Mouse (Mus musculus): ENCODE data around the gene Usp30. TPM values are rescaled to one million over a fixed set of nuclear protein-coding genes. Genes with fewer than 3 reads are reported as not detected.

The Usp30 gene
- polyA plus RNA-seq, 1 experiment from 2014 or later, result 12.9 TPM

DNA sequence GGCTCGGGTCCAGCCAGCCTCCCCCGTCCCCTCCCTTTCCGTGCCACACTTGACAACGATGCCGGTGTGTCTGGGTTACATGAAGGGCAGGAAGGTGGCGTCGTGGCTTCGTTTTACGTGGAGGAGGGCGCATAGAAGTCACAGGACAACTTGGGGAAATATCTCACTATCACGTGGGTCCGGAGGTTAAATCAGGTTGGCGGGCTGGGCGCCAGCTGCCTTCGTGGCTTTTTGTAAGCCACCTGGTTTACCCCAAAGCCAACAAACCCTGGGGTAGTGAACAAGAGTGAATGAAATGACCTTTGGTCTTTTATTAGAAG is 66.2 kb downstream of the Usp30 start:
- under 1% methylated on average over 15 of the region's 15 CpGs for whole genome bisulfite sequencing
- H3K4me3 ChIP-seq, result peak overlapping the region; percentile 82
- H3K27ac ChIP-seq (replicated peaks), result peak overlapping the region; percentile 81
- H3K4me1 ChIP-seq, result peaks cover 60% of the 10 kb centered on the region
- no peaks in the 10 kb centered on the region for H3K27me3 ChIP-seq (replicated peaks; ENCODE audit: low read depth, poor library complexity, severe bottlenecking)
- H3K9me3 ChIP-seq, result no peaks in the 10 kb centered on the region
- H3K36me3 ChIP-seq (replicated peaks), result peaks cover 44% of the 10 kb centered on the region
- DNase-seq (ENCODE audit: low spot score), result no peak

DNA sequence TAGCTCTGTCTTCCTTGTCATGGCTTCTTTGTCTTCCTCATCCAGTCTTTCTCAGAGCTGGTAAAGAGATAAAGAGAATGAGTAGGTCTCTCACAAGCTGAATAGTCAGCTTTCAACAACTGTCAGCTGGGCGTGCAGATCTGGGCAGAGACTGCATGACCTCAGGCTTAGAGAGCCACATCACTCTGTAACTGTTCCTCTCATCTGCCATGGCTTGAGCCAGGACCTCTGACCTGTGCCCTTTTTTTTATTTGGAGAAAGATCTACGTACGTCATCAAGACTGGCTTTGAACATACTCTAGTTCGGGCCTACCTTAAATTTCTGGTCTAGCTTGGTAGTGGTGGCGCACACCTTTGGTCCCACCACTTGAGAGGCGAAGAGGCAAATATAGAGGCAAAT is 67.6 kb downstream of the Usp30 start:
- no peak for DNase-seq (ENCODE audit: low spot score)
- Histone ChIP-seq H3K36me3 (replicated peaks) (peaks cover 55% of the 10 kb centered on the region), H3K4me1 (peaks cover 49% of the 10 kb centered on the region), H3K27ac (replicated peaks) (no peak overlapping the region), H3K9me3 (no peaks in the 10 kb centered on the region), H3K27me3 (replicated peaks; ENCODE audit: low read depth, poor library complexity, severe bottlenecking) (no peaks in the 10 kb centered on the region), H3K4me3 (0 out of 2 replicates have a peak overlapping the region, but pooled peaks have one; percentile 82)
- WGBS, result 78% methylated on average over 6 of the region's 6 CpGs

DNA sequence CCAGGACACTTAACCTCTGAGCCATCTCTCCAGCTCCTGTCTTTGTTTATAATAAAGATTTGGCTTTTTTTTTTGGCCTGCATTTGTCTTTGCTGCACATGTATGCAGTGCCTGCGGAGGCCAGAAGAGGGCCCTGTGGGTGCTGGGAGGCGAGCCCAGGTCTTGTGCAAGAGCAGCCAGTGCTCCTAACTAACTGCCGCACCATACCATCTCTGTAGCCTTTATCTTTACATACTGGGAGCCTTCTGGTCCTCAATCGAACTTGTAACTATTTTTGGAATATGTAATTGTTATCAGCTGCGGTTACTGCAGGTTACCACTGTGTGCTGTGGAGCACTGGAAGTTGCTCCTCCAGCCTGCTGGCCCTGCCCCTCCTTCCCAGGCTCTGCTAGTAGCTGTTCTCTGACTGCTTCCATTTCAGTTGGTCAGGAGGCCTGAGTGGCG is 68.9 kb downstream of the Usp30 start:
- Histone ChIP-seq H3K27ac (replicated peaks) (no peak overlapping the region; the same call in 1 of the 2 replicates), H3K4me1 (peaks cover 52% of the 10 kb centered on the region), H3K9me3 (no peaks in the 10 kb centered on the region), H3K4me3 (no peak overlapping the region), H3K36me3 (replicated peaks) (peaks cover 68% of the 10 kb centered on the region), H3K27me3 (replicated peaks; ENCODE audit: low read depth, poor library complexity, severe bottlenecking) (no peaks in the 10 kb centered on the region)
- DNase-seq (ENCODE audit: low spot score), result peak; percentile 58
- WGBS, result 51% methylated on average over 6 of the region's 6 CpGs

DNA sequence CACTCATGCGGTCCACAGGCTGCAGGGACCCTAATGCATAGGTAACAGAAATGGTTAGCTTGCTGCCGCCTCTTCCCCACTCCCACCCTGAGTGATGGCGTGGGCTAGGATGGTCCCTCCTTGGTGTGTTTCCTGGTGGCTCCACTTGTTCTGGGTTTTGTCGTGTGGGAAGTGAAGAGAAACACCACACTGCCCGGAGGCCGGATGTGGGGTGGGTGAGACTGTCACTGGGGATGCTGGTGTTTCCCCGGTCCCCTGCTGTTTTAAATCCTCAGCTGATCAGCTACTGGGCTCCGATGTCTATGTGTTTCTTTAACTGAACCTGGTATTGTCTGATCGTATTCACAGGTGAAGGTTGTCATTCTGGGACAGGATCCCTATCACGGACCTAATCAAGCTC is 70.3 kb downstream of the Usp30 start:
- H3K27ac ChIP-seq (replicated peaks), result no peak overlapping the region
- no peak for DNase-seq (ENCODE audit: low spot score)
- peaks cover 81% of the 10 kb centered on the region for H3K36me3 ChIP-seq (replicated peaks)
- WGBS, result 89% methylated on average over 10 of the region's 10 CpGs
- no peaks in the 10 kb centered on the region for H3K9me3 ChIP-seq
- H3K27me3 ChIP-seq (replicated peaks; ENCODE audit: low read depth, poor library complexity, severe bottlenecking), result no peaks in the 10 kb centered on the region
- no peak overlapping the region for H3K4me3 ChIP-seq
- peaks cover 49% of the 10 kb centered on the region for H3K4me1 ChIP-seq

DNA sequence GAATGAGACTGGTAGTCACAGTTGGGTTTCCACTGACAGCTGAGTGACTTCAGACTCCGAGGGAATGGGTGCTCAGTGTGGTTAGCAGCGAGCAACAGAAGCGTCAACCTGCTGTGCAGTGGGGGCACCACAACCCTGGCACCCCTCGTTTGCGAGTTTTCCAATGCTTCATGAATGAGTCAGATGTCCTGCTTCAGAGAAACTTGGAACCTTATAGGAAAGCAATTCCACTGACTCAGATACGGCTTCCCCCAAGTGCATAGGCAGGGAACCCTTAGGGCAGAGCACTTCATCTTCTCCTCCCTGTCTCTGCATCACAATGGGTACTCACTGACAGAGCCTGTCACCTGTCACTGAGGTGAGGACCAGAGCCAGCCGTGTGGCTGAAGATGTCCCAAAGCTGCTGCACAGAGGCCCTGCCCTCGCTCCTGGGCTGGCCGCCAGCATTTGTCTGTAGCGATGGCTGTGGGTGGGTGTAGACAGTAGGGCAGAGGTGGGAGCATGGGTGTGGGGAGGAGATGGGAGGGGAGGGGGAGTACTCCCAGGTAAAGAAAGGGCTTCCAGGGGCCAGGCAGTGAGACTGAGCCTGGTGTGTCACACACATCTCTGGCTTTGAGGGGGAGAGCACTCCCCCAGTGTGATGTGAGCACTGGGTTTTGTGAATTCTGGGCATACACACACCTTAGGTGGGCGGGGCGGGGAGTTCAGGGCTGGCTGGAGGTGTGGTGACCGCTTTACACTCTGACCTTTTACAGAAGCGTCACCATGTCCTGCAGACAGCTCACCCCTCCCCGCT is 72.4 kb downstream of the Usp30 start:
- H3K27ac ChIP-seq (replicated peaks), result no peak overlapping the region
- peaks cover 32% of the 10 kb centered on the region for H3K4me1 ChIP-seq
- H3K9me3 ChIP-seq, result no peaks in the 10 kb centered on the region
- H3K4me3 ChIP-seq, result no peak overlapping the region
- H3K27me3 ChIP-seq (replicated peaks; ENCODE audit: low read depth, poor library complexity, severe bottlenecking), result no peaks in the 10 kb centered on the region
- DNase-seq (ENCODE audit: low spot score), result no peak
- H3K36me3 ChIP-seq (replicated peaks), result peaks cover 78% of the 10 kb centered on the region
- 87% methylated on average over 15 of the region's 15 CpGs for WGBS

DNA sequence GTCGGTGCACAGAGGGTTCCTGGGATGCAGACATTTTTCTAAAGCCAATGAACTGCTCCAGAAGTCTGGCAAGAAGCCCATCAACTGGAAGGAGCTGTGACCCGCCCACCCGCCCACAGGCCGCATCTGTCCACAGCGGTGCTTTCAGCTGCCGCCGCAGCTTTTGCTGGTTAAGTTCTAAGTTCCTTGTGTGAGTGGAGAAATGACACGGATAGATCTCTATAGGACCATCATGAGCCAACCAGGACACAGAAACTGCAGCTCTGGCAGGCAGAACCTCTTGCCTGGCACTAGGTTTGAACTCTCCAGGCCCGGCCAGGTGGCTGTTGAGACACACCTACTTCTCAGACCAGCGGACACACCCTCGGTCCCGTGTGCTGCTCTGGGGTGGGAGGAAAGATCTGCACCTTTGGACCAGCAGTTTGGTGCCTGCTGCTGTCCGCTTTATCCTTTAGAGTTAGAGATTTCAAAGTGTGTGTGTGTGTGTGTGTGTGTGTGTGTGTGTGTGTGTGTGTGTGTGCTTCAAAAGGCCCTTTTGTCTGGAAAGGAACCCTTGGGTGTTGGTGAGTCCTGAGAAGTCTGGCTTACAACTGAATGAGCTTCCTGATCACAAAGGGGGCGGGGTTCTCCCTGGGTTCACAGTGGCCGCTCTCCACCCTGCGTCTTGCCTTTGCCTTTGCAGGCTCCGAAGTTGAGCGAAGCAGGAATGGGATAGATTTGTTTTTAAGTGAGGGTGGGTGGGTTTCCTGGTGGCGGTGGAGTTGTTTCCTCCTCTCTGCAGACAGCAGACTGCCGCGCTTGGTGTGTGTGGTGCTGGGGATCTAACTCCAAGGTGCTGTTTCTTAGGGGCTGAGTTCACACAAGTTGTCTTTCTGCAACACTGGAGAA is 73.3 kb downstream of the Usp30 start:
- Histone ChIP-seq H3K4me1 (peaks cover 27% of the 10 kb centered on the region), H3K4me3 (no peak overlapping the region), H3K9me3 (no peaks in the 10 kb centered on the region), H3K27me3 (replicated peaks; ENCODE audit: low read depth, poor library complexity, severe bottlenecking) (no peaks in the 10 kb centered on the region), H3K36me3 (replicated peaks) (peaks cover 70% of the 10 kb centered on the region), H3K27ac (replicated peaks) (no peak overlapping the region)
- WGBS, result 85% methylated on average over 21 of the region's 21 CpGs
- DNase-seq (ENCODE audit: low spot score), result no peak

DNA sequence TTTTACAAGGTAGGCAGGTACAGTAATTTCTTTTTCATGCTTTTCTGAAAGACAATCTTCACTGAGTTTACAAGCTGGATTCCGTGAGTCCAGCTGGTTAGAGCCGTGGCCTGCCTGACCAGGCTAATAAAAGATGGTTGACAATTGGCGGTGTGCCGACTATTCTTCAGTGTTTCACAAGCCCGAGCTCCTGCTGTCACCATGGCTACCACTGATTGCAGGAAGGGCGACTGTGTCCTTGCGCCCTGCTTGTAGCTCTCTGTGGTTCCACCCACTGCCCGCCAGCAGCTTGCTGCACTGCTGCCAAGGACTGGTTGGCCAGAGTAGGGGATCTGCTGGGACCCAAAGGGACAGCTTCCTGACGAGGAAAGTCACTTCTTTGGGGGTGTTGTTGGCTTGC is 73.9 kb downstream of the Usp30 start:
- Histone ChIP-seq H3K27ac (replicated peaks) (no peak overlapping the region), H3K4me1 (peaks cover 27% of the 10 kb centered on the region), H3K9me3 (no peaks in the 10 kb centered on the region), H3K27me3 (replicated peaks; ENCODE audit: low read depth, poor library complexity, severe bottlenecking) (no peaks in the 10 kb centered on the region), H3K4me3 (no peak overlapping the region), H3K36me3 (replicated peaks) (peaks cover 63% of the 10 kb centered on the region)
- 71% methylated on average over 9 of the region's 9 CpGs for WGBS
- no peak for DNase-seq (ENCODE audit: low spot score)

DNA sequence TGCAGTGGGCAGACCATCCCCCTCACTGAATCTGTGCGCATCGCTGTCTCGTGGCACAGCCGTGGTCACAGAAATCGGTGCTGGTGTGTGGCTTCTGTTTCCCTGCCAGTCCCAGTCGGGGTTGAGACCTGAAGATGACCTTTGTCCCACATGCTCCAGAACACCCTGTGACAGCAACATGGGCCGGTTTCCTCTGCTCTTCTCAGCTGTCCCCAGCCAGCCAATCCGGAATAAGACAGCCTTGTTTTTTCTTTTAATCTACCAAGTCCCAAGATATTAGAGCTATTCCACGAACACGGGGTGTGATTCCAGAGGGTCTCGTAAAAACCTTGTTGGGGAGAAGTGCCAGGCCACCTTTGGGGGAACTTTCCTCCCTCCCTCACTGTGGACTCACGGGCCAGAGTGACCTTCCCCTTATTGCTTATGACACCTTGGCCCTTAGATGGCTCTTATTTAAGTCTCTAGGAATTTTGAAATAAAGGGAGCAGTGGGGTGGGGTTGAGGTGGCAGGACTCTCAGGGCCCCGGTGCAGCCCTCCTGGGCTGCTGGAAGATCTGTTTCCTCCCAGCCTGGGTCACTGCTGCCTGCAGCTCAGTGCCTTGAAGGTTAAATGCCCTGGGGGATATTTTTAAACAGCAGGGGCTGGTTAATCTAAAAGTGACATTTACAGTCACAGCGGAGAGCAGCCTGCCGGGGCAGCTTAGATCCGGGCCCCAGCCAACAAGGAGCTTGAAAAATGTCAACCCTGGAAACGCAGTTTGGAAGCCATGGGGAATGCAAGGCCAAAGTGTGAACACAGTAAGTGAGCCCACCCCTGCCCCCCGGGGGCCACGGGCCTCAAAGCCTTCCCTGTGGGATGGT is 81.0 kb downstream of the Usp30 start, which contains the start of gene Acacb:
Gene Acacb, plus strand, starts transcription at position 508 of the 861 bp plus-strand sequence.
- Histone ChIP-seq H3K36me3 (replicated peaks) (no peaks in the 10 kb centered on the region), H3K9me3 (no peaks in the 10 kb centered on the region), H3K27ac (replicated peaks) (peak within 1 kb of the TSS; percentile 24; the same call in 1 of the 2 replicates), H3K4me1 (peaks cover 36% of the 10 kb centered on the region), H3K4me3 (0 out of 2 replicates have a peak within 1 kb of the TSS, but pooled peaks have one; percentile 18), H3K27me3 (replicated peaks; ENCODE audit: low read depth, poor library complexity, severe bottlenecking) (no peaks in the 10 kb centered on the region)
- WGBS, result 44% methylated on average over 19 of the region's 19 CpGs
- no peak for DNase-seq (ENCODE audit: low spot score)

DNA sequence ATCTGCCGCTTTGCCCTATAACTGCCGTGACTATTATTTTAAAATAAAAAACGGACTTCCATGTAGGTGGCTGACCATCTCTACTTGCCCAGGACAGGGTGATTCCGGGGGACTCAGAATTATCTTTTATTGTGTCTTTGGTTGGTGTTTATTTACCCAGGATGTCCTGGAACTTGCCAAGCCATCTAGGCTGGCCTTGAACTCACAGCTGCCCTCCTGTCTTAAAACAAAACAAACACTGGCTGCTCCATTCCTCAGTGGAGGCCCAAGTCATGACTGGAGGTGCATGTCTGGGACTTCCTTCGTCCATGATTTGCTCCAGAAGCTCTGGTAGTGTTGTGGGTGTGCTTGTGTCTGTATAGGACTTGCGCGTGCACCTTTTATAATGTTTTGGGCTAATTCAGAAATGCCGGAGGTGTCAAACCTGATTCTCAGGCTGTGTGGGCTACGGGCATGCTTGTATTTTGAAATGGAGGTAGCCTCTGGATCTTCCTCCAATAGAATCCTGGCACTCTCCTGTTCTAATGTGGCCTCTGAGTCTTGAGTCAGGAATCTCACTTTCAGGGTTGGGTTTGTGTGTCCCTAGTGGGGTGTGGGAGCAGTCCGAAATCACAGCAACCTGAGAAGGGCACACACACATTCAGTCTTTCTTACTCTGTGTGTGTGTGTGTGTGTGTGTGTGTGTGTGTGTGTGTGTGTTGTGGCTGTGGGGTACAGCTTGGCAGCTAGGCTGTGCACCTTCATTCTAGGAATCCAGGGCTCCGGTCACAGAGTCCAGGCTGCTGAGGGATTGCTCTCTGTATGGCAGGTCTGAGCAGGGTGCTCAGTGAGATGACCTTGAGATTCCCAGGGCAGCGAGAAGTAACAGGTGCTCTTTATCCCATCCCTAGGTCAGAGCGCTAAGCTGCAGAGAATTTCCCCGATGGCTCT is 82.0 kb downstream of the Usp30 start:
- H3K9me3 ChIP-seq, result no peaks in the 10 kb centered on the region
- H3K27ac ChIP-seq (replicated peaks), result 0 out of 2 replicates have a peak overlapping the region, but pooled peaks have one; percentile 24
- peaks cover 36% of the 10 kb centered on the region for H3K4me1 ChIP-seq
- 84% methylated on average over 14 of the region's 14 CpGs for WGBS
- no peak overlapping the region for H3K4me3 ChIP-seq
- no peaks in the 10 kb centered on the region for H3K36me3 ChIP-seq (replicated peaks)
- no peaks in the 10 kb centered on the region for H3K27me3 ChIP-seq (replicated peaks; ENCODE audit: low read depth, poor library complexity, severe bottlenecking)
- DNase-seq (ENCODE audit: low spot score), result no peak

DNA sequence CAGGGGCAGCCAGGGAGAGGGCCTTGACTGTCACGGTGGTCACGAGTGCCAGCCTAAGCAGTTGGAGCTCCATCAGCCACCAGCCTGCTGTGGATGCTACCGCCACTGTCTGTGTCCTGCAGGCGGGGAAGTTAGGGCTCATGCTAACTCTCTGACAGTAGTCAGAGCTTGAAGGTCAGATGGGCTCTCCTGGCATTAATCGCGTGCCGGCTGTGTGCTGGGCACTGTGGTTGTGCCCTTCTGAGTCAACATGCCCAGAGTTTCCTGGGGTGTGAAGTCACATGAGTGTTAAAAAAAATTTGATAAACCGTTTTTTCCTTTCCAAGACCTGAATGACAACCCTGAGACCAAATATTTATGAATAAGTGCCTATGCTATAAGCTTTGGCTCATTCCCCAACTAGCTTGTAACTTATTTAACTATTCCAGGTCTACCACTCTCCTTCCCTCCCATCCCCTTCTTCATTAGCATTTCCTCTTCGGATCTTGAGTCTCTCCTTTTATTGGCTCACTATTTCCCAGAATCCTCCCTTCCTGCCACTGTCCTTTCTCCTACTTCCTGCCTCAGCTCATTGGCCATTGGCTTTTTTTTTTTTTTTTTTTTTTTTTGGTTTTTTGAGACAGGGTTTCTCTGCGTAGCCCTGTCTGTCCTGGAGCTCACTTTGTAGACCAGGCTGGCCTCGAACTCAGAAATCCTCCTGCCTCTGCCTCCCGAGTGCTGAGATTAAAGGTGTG is 87.3 kb downstream of the Usp30 start:
- Histone ChIP-seq H3K27me3 (replicated peaks; ENCODE audit: low read depth, poor library complexity, severe bottlenecking) (no peaks in the 10 kb centered on the region), H3K36me3 (replicated peaks) (no peaks in the 10 kb centered on the region), H3K27ac (replicated peaks) (no peak overlapping the region), H3K9me3 (no peaks in the 10 kb centered on the region), H3K4me3 (no peak overlapping the region), H3K4me1 (peaks cover 26% of the 10 kb centered on the region)
- DNase-seq (ENCODE audit: low spot score), result no peak
- 84% methylated on average over 12 of the region's 12 CpGs for WGBS

DNA sequence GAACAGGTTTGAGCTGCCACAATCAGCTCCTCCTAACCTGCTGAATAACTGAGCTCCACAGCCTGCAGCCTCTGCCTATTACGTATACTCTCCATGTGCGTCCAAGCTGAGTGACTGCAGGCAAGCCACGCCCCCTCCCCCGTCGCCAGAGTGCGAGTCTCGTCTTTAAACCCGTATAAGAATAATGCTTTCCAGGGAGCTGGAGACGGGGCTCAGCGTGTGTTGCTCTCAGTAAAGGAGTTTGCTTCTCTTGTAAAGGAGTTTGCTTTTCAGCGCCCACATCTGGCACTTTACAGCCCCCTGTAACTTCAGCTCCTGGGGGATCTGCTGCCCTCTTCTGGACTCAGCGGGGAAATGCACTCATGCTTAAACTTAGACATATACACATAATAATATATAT is 88.2 kb downstream of the Usp30 start:
- Histone ChIP-seq H3K4me3 (peak overlapping the region; percentile 52), H3K27ac (replicated peaks) (peak overlapping the region; percentile 46; the same call in 1 of the 2 replicates), H3K27me3 (replicated peaks; ENCODE audit: low read depth, poor library complexity, severe bottlenecking) (no peaks in the 10 kb centered on the region), H3K9me3 (no peaks in the 10 kb centered on the region), H3K36me3 (replicated peaks) (no peaks in the 10 kb centered on the region), H3K4me1 (peaks cover 23% of the 10 kb centered on the region)
- DNase-seq (ENCODE audit: low spot score), result peak; percentile 64
- WGBS, result 3% methylated on average over 12 of the region's 12 CpGs
